Mouse (Mus musculus): ENCODE measurements around the gene Mpeg1. TPM values are rescaled to one million over a fixed set of nuclear protein-coding genes. Genes with fewer than 3 reads are reported as not detected.

Mpeg1 gene
- polyA plus RNA-seq, 1 experiment from 2014 or later, result 0.18 TPM

Other genes with a start within 250 kb of the Mpeg1 start
- gene Olfr1432, start 228.2 kb upstream of the Mpeg1 start, polyA plus RNA-seq (2016; fragmentation: Nextera tagmentation; extraction: Ambion mirVana), result not detected in 2 replicates
- not detected in 2 replicates for gene Olfr262, start 219.1 kb upstream of the Mpeg1 start, polyA plus RNA-seq (2016; fragmentation: Nextera tagmentation; extraction: Ambion mirVana)
- not detected in 2 replicates for gene Olfr235, start 199.7 kb upstream of the Mpeg1 start, polyA plus RNA-seq (2016; fragmentation: Nextera tagmentation; extraction: Ambion mirVana)
- not detected in 2 replicates for gene Olfr1434, start 180.9 kb upstream of the Mpeg1 start, polyA plus RNA-seq (2016; fragmentation: Nextera tagmentation; extraction: Ambion mirVana)
- not detected in 2 replicates for gene Olfr1436, start 161.6 kb upstream of the Mpeg1 start, polyA plus RNA-seq (2016; fragmentation: Nextera tagmentation; extraction: Ambion mirVana)
- not detected in 2 replicates for gene Olfr1437, start 135.7 kb upstream of the Mpeg1 start, polyA plus RNA-seq (2016; fragmentation: Nextera tagmentation; extraction: Ambion mirVana)
- not detected in 2 replicates for gene Olfr1438-ps1, start 124.9 kb upstream of the Mpeg1 start, polyA plus RNA-seq (2016; fragmentation: Nextera tagmentation; extraction: Ambion mirVana)
- not detected in 2 replicates for gene Olfr1440, start 73.5 kb upstream of the Mpeg1 start, polyA plus RNA-seq (2016; fragmentation: Nextera tagmentation; extraction: Ambion mirVana)
- not detected in 2 replicates for gene Olfr1441, start 43.3 kb upstream of the Mpeg1 start, polyA plus RNA-seq (2016; fragmentation: Nextera tagmentation; extraction: Ambion mirVana)
- not detected in 2 replicates for gene Pfpl, start 32.9 kb upstream of the Mpeg1 start, polyA plus RNA-seq (2016; fragmentation: Nextera tagmentation; extraction: Ambion mirVana)
- 1.4 and 1.7 TPM in 2 replicates for gene Dtx4, start 40.7 kb downstream of the Mpeg1 start, polyA plus RNA-seq (2016; fragmentation: Nextera tagmentation; extraction: Ambion mirVana)
- gene Fam111a, start 85.0 kb downstream of the Mpeg1 start, polyA plus RNA-seq (2016; fragmentation: Nextera tagmentation; extraction: Ambion mirVana), result 21.0 and 21.8 TPM in 2 replicates
- gene Gm4952, start 139.2 kb downstream of the Mpeg1 start, polyA plus RNA-seq (2016; fragmentation: Nextera tagmentation; extraction: Ambion mirVana), result 0.08 and 0.15 TPM in 2 replicates
- gene Glyat, start 172.5 kb downstream of the Mpeg1 start, polyA plus RNA-seq (2016; fragmentation: Nextera tagmentation; extraction: Ambion mirVana), result not detected in 2 replicates
- gene Olfr1442, start 209.7 kb downstream of the Mpeg1 start, polyA plus RNA-seq (2016; fragmentation: Nextera tagmentation; extraction: Ambion mirVana), result not detected in 2 replicates
- gene Olfr1443, start 217.3 kb downstream of the Mpeg1 start, polyA plus RNA-seq (2016; fragmentation: Nextera tagmentation; extraction: Ambion mirVana), result not detected in 2 replicates
- gene Keg1, start 235.0 kb downstream of the Mpeg1 start, polyA plus RNA-seq (2016; fragmentation: Nextera tagmentation; extraction: Ambion mirVana), result not detected in 2 replicates

Data from heart, embryonic 12.5 days (tissue).